Mouse (Mus musculus): ENCODE data around the gene Ercc6.

DNA sequence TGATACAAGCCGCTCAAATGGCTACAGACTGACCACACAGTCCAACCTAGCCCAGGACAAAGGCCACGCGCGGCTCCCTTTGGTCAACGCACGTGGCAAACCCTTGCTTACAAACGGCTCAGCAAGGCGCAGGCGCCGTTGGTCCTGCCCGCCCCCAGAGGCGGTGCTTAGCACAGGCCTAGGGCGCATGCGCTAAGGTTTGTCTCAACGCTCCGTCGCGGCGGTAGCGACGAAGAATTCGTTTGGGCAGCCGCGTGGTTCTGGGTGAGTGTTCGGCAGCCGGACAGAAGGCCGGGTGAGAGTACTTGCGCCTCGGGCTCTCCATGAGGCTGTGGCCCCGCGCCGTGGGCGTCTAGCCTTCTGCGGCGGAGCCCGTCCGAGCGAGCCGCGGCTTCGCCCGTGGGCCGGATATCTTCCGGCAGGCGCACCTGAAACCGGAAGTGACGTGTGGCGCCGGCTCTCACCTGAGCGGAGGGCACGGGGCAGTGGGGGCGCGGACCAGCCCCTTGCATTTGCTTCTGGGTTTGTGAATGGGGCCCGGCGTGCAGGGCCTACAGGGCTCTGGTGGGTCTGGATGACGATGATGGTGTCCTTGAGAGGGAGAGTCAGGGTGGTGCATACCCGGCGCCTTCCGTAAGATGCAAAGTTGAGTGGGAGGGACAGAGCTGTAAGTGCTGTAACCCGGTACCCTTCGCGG is at the start of gene Ercc6:
- TF ChIP-seq POLR2A (IDR thresholded peaks at IDR 0.05; ENCODE audit: low read depth, low read length) (peak; percentile 84), CTCF (IDR thresholded peaks at IDR 0.05; ENCODE audit: extremely low read depth, insufficient read length, insufficient replicate concordance, low read depth, low read length) (0 out of 2 replicates have a peak, but pooled peaks have one; percentile 9)
